Mouse (Mus musculus) embryonic fibroblast, embryonic 13.5 days (primary cell): ENCODE measurements at regions not wholly inside any gene's neighbourhood (a gene's known extent, or its start where the extent isn't known, plus 50 kb on each side); places are given as distances from the start of the nearest gene placed in this dataset.

ENCODE experiments used
- H3K27ac ChIP-seq: 2 replicates; pipeline ENCODE4 v1.5.1; 2012; ENCODE audit warnings: low read length, control low read depth, inconsistent platforms; ENCODE audit not compliant: insufficient read depth
- H3K4me1 ChIP-seq: 2 replicates; pipeline ENCODE4 v1.6.1; 2011; ENCODE audit warnings: low read length; ENCODE audit not compliant: control insufficient read depth, insufficient read depth
- H3K4me3 ChIP-seq: 2 replicates; pipeline ENCODE4 v1.5.1; 2011; ENCODE audit warnings: mild to moderate bottlenecking, control low read depth, low read length; ENCODE audit not compliant: insufficient read depth
- CTCF ChIP-seq: IDR thresholded peaks from 2 replicates; pipeline ENCODE4 v1.5.1; 2011; ENCODE audit warnings: mild to moderate bottlenecking, control low read depth, low read length, moderate library complexity, borderline replicate concordance; ENCODE audit not compliant: insufficient read depth
- POLR2A ChIP-seq: IDR thresholded peaks from 2 replicates; pipeline ENCODE4 v1.6.1; 2011; ENCODE audit warnings: low read depth, mild to moderate bottlenecking, control low read depth, low read length, moderate library complexity

GRCm38 (mm10) chr14:97356915-97357314 is 812.6 kb downstream of the Dach1 start:
- no peak overlapping the region for H3K4me3 ChIP-seq
- peak overlapping the region; percentile 78; the same call in 1 of the 2 replicates for H3K27ac ChIP-seq
- TF ChIP-seq POLR2A: no peak
- TF ChIP-seq CTCF: no peak
- H3K4me1 ChIP-seq: no peaks in the 10 kb centered on the region

- Histone ChIP-seq H3K4me1 (no peaks in the 10 kb centered on the region), H3K4me3 (no peak overlapping the region), H3K27ac (no peak overlapping the region)
- TF ChIP-seq POLR2A (no peak), CTCF (no peak)
These were observed 821.6 kb downstream of the Dach1 start for GRCm38 (mm10) chr14:97347970-97348369.

GRCm38 (mm10) chr14:97331388-97331787 is 812.5 kb upstream of the Klhl1 start:
- Histone ChIP-seq H3K4me1 (no peaks in the 10 kb centered on the region), H3K27ac (no peak overlapping the region), H3K4me3 (no peak overlapping the region)
- no peak for TF ChIP-seq CTCF
- no peak for TF ChIP-seq POLR2A

GRCm38 (mm10) chr14:97329979-97330378 is 811.1 kb upstream of the Klhl1 start:
- no peak for TF ChIP-seq CTCF
- no peak for TF ChIP-seq POLR2A

GRCm38 (mm10) chr14:97293109-97293508 is 774.2 kb upstream of the Klhl1 start:
- no peaks in the 10 kb centered on the region for H3K4me1 ChIP-seq
- H3K27ac ChIP-seq: no peak overlapping the region
- no peak overlapping the region for H3K4me3 ChIP-seq
- TF ChIP-seq CTCF: no peak
- no peak for TF ChIP-seq POLR2A

More at GRCm38 (mm10) chr14:97329979-97330378, 811.1 kb upstream of the Klhl1 start:
- Histone ChIP-seq H3K27ac (no peak overlapping the region), H3K4me1 (no peaks in the 10 kb centered on the region), H3K4me3 (no peak overlapping the region)

- Histone ChIP-seq H3K4me3 (no peak overlapping the region), H3K27ac (no peak overlapping the region), H3K4me1 (no peaks in the 10 kb centered on the region)
- TF ChIP-seq CTCF (no peak), POLR2A (no peak)
These were observed 768.5 kb upstream of the Klhl1 start for GRCm38 (mm10) chr14:97287447-97287846.

- Histone ChIP-seq H3K4me3 (no peak overlapping the region), H3K4me1 (no peaks in the 10 kb centered on the region), H3K27ac (no peak overlapping the region)
- no peak for TF ChIP-seq CTCF
- TF ChIP-seq POLR2A: no peak
These were observed 739.6 kb upstream of the Klhl1 start for GRCm38 (mm10) chr14:97258461-97258860.
